Mouse (Mus musculus): Measurements from ENCODE around the gene Fbxo30.

GRCm38 (mm10) chr10:11233208-11233607, 47.9 kb upstream of the Fbxo30 start:
- TF ChIP-seq CTCF (IDR thresholded peaks at IDR 0.05; ENCODE audit: control insufficient read depth, insufficient read depth, insufficient replicate concordance, low read depth, low read length) (no peak), POLR2A (IDR thresholded peaks at IDR 0.05; ENCODE audit: control insufficient read depth, low read depth, low read length) (no peak)
